Mouse (Mus musculus) heart, embryonic 12.5 days (tissue): Measurements from ENCODE around the gene Gucy2c. TPM values are rescaled to one million over a fixed set of nuclear protein-coding genes. Genes with fewer than 3 reads are reported as not detected.
A peak's percentile ranks its signal among the peaks of the same experiment; 100 is the strongest.

Experiments
- ATAC-seq: fragments of 200-750 bp; cut with Nextera tagmentation; 2 replicates; pipeline ENCODE4 v1.8.0; 2017; ENCODE audit warnings: moderate TSS enrichment, moderate library complexity; ENCODE audit not compliant: insufficient number of reproducible peaks, low FRiP score
- H3K27ac ChIP-seq: fragments of 300-500 bp; sonication (generic); 2 replicates; pipeline ENCODE4 v1.5.1; 2016; ENCODE audit warnings: mild to moderate bottlenecking, moderate library complexity; ENCODE audit not compliant: poor library complexity, severe bottlenecking
- H3K27me3 ChIP-seq: fragments of 300-500 bp; sonication (generic); replicated peaks from 2 replicates; pipeline ENCODE4 v1.6.1; 2016; ENCODE audit warnings: mild to moderate bottlenecking, moderate library complexity
- H3K36me3 ChIP-seq: fragments of 300-500 bp; sonication (generic); 2 replicates; pipeline ENCODE4 v1.6.1; 2016; ENCODE audit warnings: mild to moderate bottlenecking, moderate library complexity
- H3K4me1 ChIP-seq: fragments of 300-500 bp; sonication (generic); replicated peaks from 2 replicates; pipeline ENCODE4 v1.6.1; 2016; ENCODE audit warnings: mild to moderate bottlenecking
- H3K4me2 ChIP-seq: fragments of 300-500 bp; sonication (generic); 2 replicates; pipeline ENCODE4 v1.6.1; 2016; ENCODE audit warnings: mild to moderate bottlenecking, moderate library complexity
- H3K4me3 ChIP-seq: fragments of 300-500 bp; sonication (generic); 2 replicates; pipeline ENCODE4 v1.5.1; 2016; ENCODE audit warnings: mild to moderate bottlenecking
- H3K9ac ChIP-seq: fragments of 300-500 bp; sonication (generic); 2 replicates; pipeline ENCODE4 v1.6.1; 2016; ENCODE audit warnings: mild to moderate bottlenecking, moderate library complexity
- H3K9me3 ChIP-seq: fragments of 300-500 bp; sonication (generic); replicated peaks from 2 replicates; pipeline ENCODE4 v1.6.1; 2016; ENCODE audit warnings: mild to moderate bottlenecking, moderate library complexity
- WGBS: fragments of 180-500 bp; shearing (Covaris S2); methylation state at CpG from one replicate; pipeline ENCODE4 v1.1.7; 2016; 5-methylcytosine and 5-hydroxymethylcytosine counted together
- polyA plus RNA-seq: library from polyadenylated mRNA; unstranded; fragments of >200 nt; fragmentation: Nextera tagmentation; extraction: Ambion mirVana; gene quantifications from 2 replicates; pipeline ENCODE4 v1.2.1, GENCODE M21; 2016

Gene Gucy2c
- polyA plus RNA-seq, 1 experiment from 2014 or later: not detected

DNA sequence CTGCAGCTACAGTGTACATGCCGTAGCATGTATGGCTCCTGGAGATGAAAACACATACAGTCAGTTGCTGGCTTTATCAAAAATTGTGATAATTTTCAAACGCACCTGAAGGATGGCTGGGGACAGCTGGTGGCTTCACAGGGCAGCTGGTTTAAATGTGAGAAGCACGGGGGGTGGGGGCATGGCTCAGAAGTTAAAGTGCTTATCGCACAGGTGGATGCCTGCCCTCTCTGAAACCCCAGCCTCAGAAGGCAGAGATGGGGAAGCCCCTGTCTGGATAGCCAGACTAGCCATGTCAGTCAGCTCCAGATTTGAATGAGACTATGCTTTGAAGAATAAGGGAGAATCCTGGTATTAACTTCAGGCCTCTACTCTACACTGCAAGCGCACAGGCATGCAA, 80.4 kb downstream of the Gucy2c start:
- Histone ChIP-seq H3K36me3 (no peaks in the 10 kb centered on the region), H3K27me3 (no peaks in the 10 kb centered on the region), H3K4me2 (no peak overlapping the region), H3K4me3 (no peak overlapping the region), H3K27ac (no peak overlapping the region), H3K9me3 (no peaks in the 10 kb centered on the region), H3K9ac (no peak overlapping the region), H3K4me1 (peaks cover 15% of the 10 kb centered on the region)
- ATAC-seq: no peak
- 75% methylated on average over 5 of the region's 5 CpGs for WGBS

GRCm38 (mm10) chr6:136691314-136691713, 90.3 kb downstream of the Gucy2c start:
- no peak overlapping the region for H3K4me3 ChIP-seq
- no peak overlapping the region for H3K9ac ChIP-seq
- H3K27ac ChIP-seq: no peak overlapping the region
- peaks cover 5% of the 10 kb centered on the region for H3K9me3 ChIP-seq
- ATAC-seq: no peak
- 0 out of 2 replicates have a peak, but pooled peaks cover 5% of the 10 kb centered on the region for H3K4me1 ChIP-seq
- no peaks in the 10 kb centered on the region for H3K36me3 ChIP-seq
- H3K27me3 ChIP-seq: no peaks in the 10 kb centered on the region
- H3K4me2 ChIP-seq: no peak overlapping the region
- WGBS: 84% methylated on average over 6 of the region's 6 CpGs

DNA sequence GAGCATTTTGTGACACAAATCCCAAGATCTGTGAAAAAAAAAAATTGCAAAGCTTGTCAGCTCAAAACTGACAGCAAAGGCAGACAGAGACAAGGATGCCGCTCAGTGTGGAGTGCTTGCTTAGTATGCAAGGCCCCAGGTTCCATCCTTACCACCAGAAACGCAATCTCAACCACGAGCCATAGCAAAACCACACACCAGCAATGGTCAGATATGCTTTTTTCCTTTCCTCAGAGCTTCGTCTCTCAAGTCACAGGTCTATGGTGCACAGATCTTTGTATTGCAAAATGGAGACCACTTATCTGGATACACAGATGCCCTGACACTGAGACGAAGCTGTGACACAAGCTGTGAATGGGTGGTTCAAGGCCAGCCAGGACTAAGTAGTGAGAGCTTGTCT, 91.0 kb downstream of the Gucy2c start:
- 0 out of 2 replicates have a peak, but pooled peaks cover 5% of the 10 kb centered on the region for H3K4me1 ChIP-seq
- peaks cover 5% of the 10 kb centered on the region for H3K9me3 ChIP-seq
- H3K36me3 ChIP-seq: no peaks in the 10 kb centered on the region
- H3K27me3 ChIP-seq: no peaks in the 10 kb centered on the region
- H3K9ac ChIP-seq: no peak overlapping the region
- no peak overlapping the region for H3K27ac ChIP-seq
- no peak overlapping the region for H3K4me2 ChIP-seq
- no peak for ATAC-seq
- WGBS: 73% methylated on average over 5 of the region's 5 CpGs
- no peak overlapping the region for H3K4me3 ChIP-seq

DNA sequence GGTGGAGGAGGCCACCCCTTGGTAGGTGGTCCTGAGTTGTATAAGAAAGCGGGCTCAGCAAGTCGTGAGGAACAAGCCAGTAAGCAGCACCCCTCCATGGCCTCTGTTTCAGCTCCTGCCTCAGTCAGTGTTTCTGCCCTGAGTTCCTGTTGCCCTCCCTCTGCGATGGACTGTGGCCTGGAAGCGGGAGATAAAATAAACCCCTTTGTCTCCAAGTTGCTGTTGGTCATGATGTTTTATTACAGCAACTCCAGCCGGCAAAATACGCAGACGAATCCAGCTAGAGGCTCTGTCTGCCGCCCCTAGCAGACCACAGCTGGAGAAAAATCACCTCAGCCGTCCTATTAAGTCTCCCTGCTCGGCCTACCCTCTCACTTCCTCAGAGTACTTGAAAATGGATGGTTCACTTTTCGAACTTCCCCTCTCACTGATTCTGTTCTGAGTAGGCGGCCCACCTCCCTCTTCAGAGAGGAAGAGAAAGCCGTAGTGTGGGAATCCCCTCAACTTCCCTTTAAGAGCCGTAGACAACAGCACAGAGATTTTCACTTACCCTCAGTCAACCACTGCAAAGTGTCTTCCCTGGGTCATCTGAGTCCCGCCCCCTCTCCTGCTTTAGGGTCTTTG, 91.7 kb downstream of the Gucy2c start:
- H3K9me3 ChIP-seq: peaks cover 5% of the 10 kb centered on the region
- H3K9ac ChIP-seq: no peak overlapping the region
- no peak overlapping the region for H3K4me3 ChIP-seq
- WGBS: 61% methylated on average over 15 of the region's 15 CpGs
- H3K4me2 ChIP-seq: no peak overlapping the region
- H3K27me3 ChIP-seq: no peaks in the 10 kb centered on the region
- H3K27ac ChIP-seq: no peak overlapping the region
- no peaks in the 10 kb centered on the region for H3K36me3 ChIP-seq
- no peak for ATAC-seq
- H3K4me1 ChIP-seq: peaks cover 10% of the 10 kb centered on the region

- no peak overlapping the region for H3K4me2 ChIP-seq
- ATAC-seq: no peak
- peaks cover 20% of the 10 kb centered on the region for H3K4me1 ChIP-seq
- WGBS: 57% methylated on average over 5 of the region's 5 CpGs
- H3K27me3 ChIP-seq: no peaks in the 10 kb centered on the region
- H3K4me3 ChIP-seq: no peak overlapping the region
- H3K9me3 ChIP-seq: no peaks in the 10 kb centered on the region; the same call in 1 of the 2 replicates
- H3K9ac ChIP-seq: no peak overlapping the region
- no peaks in the 10 kb centered on the region for H3K36me3 ChIP-seq
- no peak overlapping the region for H3K27ac ChIP-seq
Observed at GRCm38 (mm10) chr6:136685433-136685832, 96.1 kb downstream of the Gucy2c start.

- H3K27me3 ChIP-seq: no peaks in the 10 kb centered on the region
- H3K4me2 ChIP-seq: no peak overlapping the region
- H3K9ac ChIP-seq: no peak overlapping the region
- H3K4me1 ChIP-seq: peaks cover 25% of the 10 kb centered on the region
- H3K27ac ChIP-seq: no peak overlapping the region
- no peaks in the 10 kb centered on the region for H3K36me3 ChIP-seq
- no peak overlapping the region for H3K4me3 ChIP-seq
- H3K9me3 ChIP-seq: no peaks in the 10 kb centered on the region; the same call in 1 of the 2 replicates
- 84% methylated on average over 11 of the region's 11 CpGs for WGBS
- ATAC-seq: no peak
Observed at GRCm38 (mm10) chr6:136683410-136684334, 97.9 kb downstream of the Gucy2c start.

- no peak overlapping the region for H3K9ac ChIP-seq
- H3K27me3 ChIP-seq: no peaks in the 10 kb centered on the region
- WGBS: 28% methylated on average over 2 of the region's 2 CpGs
- H3K9me3 ChIP-seq: peaks cover 3% of the 10 kb centered on the region
- ATAC-seq: no peak
- no peak overlapping the region for H3K27ac ChIP-seq
- H3K4me3 ChIP-seq: no peak overlapping the region
- H3K36me3 ChIP-seq: no peaks in the 10 kb centered on the region
- H3K4me2 ChIP-seq: no peak overlapping the region
- peaks cover 16% of the 10 kb centered on the region for H3K4me1 ChIP-seq
Observed at GRCm38 (mm10) chr6:136679381-136679780, 102.2 kb downstream of the Gucy2c start.

- 0 out of 2 replicates have a peak, but pooled peaks cover 4% of the 10 kb centered on the region for H3K36me3 ChIP-seq
- H3K4me3 ChIP-seq: no peak overlapping the region
- no peak overlapping the region for H3K4me2 ChIP-seq
- H3K4me1 ChIP-seq: peaks cover 21% of the 10 kb centered on the region
- H3K9ac ChIP-seq: no peak overlapping the region
- no peaks in the 10 kb centered on the region for H3K27me3 ChIP-seq
- no peak overlapping the region for H3K27ac ChIP-seq
- 87% methylated on average over 6 of the region's 6 CpGs for WGBS
- H3K9me3 ChIP-seq: peaks cover 14% of the 10 kb centered on the region
- no peak for ATAC-seq
Observed at GRCm38 (mm10) chr6:136674935-136675334, 106.6 kb downstream of the Gucy2c start.

GRCm38 (mm10) chr6:136672467-136672866, 109.1 kb downstream of the Gucy2c start:
- peak; percentile 79 for ATAC-seq
- H3K4me1 ChIP-seq: peaks cover 29% of the 10 kb centered on the region
- 22% methylated on average over 7 of the region's 7 CpGs for WGBS
- peak overlapping the region; percentile 80 for H3K27ac ChIP-seq
- H3K9me3 ChIP-seq: peaks cover 14% of the 10 kb centered on the region
- H3K36me3 ChIP-seq: 0 out of 2 replicates have a peak, but pooled peaks cover 4% of the 10 kb centered on the region
- H3K4me2 ChIP-seq: peak overlapping the region; percentile 12; the same call in 1 of the 2 replicates
- H3K4me3 ChIP-seq: no peak overlapping the region
- H3K9ac ChIP-seq: 0 out of 2 replicates have a peak overlapping the region, but pooled peaks have one; percentile 6
- no peaks in the 10 kb centered on the region for H3K27me3 ChIP-seq

DNA sequence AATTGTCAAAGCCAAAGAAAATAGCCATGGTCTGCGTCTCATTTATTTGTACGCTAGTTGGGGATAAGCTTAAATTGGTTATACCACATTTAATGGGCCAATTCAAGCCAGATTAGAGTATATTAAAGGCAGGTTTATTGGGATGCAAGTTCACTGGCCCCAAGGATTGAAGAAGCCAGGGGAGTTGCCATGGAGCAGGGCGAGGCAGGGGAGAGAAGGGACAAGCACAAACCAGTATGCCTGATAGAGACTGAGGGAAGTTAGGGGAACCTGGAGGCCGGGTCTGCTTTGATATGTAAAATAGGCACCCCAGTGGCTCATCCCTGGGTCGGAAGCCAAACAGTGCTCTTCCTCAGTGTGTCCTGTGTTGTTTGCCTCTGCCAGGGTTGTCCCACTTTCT, 112.3 kb downstream of the Gucy2c start:
- 65% methylated on average over 5 of the region's 5 CpGs for WGBS
- H3K4me2 ChIP-seq: no peak overlapping the region
- H3K9me3 ChIP-seq: peaks cover 10% of the 10 kb centered on the region; the same call in 1 of the 2 replicates
- no peak overlapping the region for H3K9ac ChIP-seq
- H3K27ac ChIP-seq: no peak overlapping the region
- no peaks in the 10 kb centered on the region; the same call in 1 of the 2 replicates for H3K27me3 ChIP-seq
- ATAC-seq: no peak
- H3K36me3 ChIP-seq: 0 out of 2 replicates have a peak, but pooled peaks cover 4% of the 10 kb centered on the region
- no peak overlapping the region for H3K4me3 ChIP-seq
- H3K4me1 ChIP-seq: peaks cover 30% of the 10 kb centered on the region
